Mouse (Mus musculus) hindbrain, embryonic 10.5 days (tissue): ENCODE measurements around the gene Arsa. TPM values are rescaled to one million over a fixed set of nuclear protein-coding genes. Genes with fewer than 3 reads are reported as not detected.
A peak's percentile ranks its signal among the peaks of the same experiment; 100 is the strongest.

ENCODE experiments used
- DNase-seq: peaks from one replicate; pipeline ENCODE4 v3.0.0-alpha.2; 2017; ENCODE audit warnings: low spot score
- H3K27ac ChIP-seq: fragments of 300-500 bp; sonication (generic); 2 replicates; pipeline ENCODE4 v1.5.1; 2016; ENCODE audit warnings: mild to moderate bottlenecking, moderate library complexity
- H3K27me3 ChIP-seq: fragments of 300-500 bp; sonication (generic); 2 replicates; pipeline ENCODE4 v1.6.1; 2016; ENCODE audit warnings: mild to moderate bottlenecking; ENCODE audit not compliant: poor library complexity, insufficient read depth, severe bottlenecking
- H3K36me3 ChIP-seq: fragments of 300-500 bp; sonication (generic); 2 replicates; pipeline ENCODE4 v1.6.1; 2016; ENCODE audit warnings: mild to moderate bottlenecking, moderate library complexity
- H3K4me1 ChIP-seq: fragments of 300-500 bp; sonication (generic); replicated peaks from 2 replicates; pipeline ENCODE4 v1.6.1; 2016; ENCODE audit warnings: mild to moderate bottlenecking
- H3K4me3 ChIP-seq: fragments of 300-500 bp; sonication (generic); 2 replicates; pipeline ENCODE4 v1.5.1; 2016; ENCODE audit warnings: mild to moderate bottlenecking, moderate library complexity
- H3K9me3 ChIP-seq: fragments of 300-500 bp; sonication (generic); 2 replicates; pipeline ENCODE4 v1.6.1; 2016; ENCODE audit warnings: mild to moderate bottlenecking, moderate library complexity
- WGBS: fragments of 180-500 bp; shearing (Covaris S2); methylation state at CpG from one replicate; pipeline ENCODE4 v1.1.7; 2016; 5-methylcytosine and 5-hydroxymethylcytosine counted together
- polyA plus RNA-seq: library from polyadenylated mRNA; unstranded; fragments of >200 nt; fragmentation: Nextera tagmentation; extraction: Ambion mirVana; gene quantifications from 2 replicates; pipeline ENCODE4 v1.2.1, GENCODE M21; 2016

Arsa gene
- polyA plus RNA-seq, 1 experiment from 2014 or later: 14.3 TPM

DNA sequence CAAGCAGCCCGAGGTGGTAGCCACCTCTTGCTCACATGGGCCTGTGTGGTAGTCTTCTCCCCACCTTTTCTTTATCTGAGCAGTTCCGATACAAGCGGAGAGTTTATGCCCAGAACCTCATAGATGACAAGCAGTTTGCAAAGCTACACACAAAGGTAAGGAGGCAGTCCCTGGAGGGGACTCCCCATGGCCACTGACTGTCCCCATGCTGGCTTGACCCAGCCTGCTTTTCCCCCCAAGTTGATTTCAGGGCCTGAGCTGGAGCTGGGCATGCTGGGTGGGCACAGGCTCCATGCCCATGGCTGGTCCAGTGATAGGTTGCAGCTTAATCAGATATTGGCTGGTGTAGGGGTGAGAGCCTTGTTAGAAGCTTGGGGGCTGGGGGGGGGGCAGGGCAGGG lies 24.1 kb upstream of the Arsa start:
- H3K27ac ChIP-seq: no peak overlapping the region
- DNase-seq: no peak
- H3K4me1 ChIP-seq: peaks cover 49% of the 10 kb centered on the region
- H3K27me3 ChIP-seq: peaks cover 59% of the 10 kb centered on the region
- 84% methylated on average over 3 of the region's 3 CpGs for WGBS
- no peaks in the 10 kb centered on the region for H3K9me3 ChIP-seq
- peaks cover 31% of the 10 kb centered on the region for H3K36me3 ChIP-seq
- 0 out of 2 replicates have a peak overlapping the region, but pooled peaks have one; percentile 80 for H3K4me3 ChIP-seq

DNA sequence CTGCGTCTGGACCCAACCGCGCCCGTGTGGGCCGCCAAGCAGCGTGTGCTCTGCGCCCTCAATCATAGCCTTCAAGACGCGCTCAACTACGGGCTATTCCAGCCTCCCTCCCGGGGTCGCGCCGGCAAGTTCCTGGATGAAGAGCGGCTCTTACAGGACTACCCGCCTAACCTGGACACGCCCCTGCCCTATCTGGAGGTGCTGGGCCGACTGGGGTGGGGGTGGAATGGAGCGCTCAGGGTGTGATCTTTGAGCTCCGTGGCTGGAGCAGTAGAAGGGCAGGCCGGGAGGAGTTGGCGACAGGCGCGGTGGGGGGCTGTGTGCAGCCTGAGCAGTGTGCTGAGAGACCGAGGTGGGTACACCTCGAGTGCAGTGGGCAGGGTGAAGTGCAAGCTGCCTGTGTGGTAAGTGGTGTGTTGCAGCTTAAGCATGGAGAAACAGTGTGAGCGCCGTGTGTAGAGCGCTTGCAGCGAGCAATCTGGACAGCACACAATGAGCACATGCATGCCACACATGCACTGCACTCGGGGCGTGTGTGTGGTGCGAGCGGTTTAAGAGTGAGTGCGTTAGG lies 23.1 kb upstream of the Arsa start:
- Histone ChIP-seq H3K4me3 (peak overlapping the region; percentile 80), H3K27ac (peak overlapping the region; percentile 92), H3K4me1 (peaks cover 54% of the 10 kb centered on the region), H3K9me3 (no peaks in the 10 kb centered on the region), H3K27me3 (peaks cover 60% of the 10 kb centered on the region), H3K36me3 (peaks cover 21% of the 10 kb centered on the region)
- under 1% methylated on average over 35 of the region's 35 CpGs for WGBS
- DNase-seq: peak; percentile 71

DNA sequence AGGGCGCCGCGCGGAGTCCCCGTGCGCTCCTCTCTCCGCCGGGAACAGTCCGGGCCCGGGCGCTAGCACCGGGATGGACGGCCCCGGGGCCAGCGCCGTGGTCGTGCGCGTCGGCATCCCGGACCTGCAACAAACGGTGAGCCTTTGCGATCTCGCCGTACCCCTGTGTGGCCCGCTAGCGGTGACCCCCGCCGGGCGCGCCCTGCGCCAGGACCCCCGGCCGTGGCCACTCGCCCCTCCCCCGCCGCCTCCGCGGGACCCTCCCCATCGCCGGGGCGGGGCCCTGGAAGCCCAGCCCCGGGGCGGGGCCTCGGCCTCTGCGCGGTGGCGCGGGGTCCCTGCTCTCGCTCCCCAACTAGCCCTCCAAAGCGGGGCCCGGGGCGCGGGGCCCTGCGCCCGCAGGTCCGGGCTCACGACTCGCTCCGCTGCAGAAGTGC lies 22.6 kb upstream of the Arsa start:
- WGBS: 0% methylated on average over 57 of the region's 60 CpGs
- DNase-seq: peak; percentile 75
- peaks cover 54% of the 10 kb centered on the region for H3K4me1 ChIP-seq
- peaks cover 60% of the 10 kb centered on the region for H3K27me3 ChIP-seq
- H3K4me3 ChIP-seq: peak overlapping the region; percentile 80
- H3K36me3 ChIP-seq: peaks cover 19% of the 10 kb centered on the region
- peak overlapping the region; percentile 92 for H3K27ac ChIP-seq
- no peaks in the 10 kb centered on the region for H3K9me3 ChIP-seq

DNA sequence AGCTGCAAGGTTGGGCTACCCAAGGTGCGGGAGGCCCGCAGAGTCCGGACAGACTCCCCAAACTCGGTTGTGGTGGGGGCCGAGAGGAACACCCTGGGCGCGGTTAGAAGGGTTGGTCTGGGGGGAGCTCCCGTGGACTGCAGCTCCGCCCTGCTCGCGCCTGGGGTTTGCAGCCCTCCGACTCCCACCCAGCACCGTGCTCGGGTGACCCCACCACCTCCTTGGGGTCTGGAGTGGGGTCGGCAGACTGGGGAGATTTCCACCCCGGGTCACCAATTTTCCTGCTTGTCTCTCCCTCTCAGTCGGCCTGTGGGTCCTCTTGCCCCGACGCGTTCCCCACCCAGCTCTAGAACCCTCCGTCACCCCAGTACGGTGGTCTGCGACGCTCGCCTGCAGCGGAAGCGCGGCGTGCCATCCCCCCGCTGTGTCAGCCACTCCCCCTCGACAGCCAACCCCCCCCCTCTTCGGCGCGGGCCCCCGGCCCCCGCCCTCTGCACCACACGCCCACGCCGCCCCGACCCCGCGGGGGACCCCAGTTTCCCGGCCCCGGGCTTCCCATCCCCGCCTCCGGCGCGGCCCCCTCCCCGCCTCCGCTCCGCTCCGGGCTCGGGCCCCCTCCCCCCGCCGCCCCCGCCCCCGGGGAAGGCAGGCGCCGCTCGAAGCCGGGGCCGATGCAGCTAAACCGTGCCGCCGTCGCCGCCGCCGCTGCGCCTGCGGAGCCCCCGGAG lies 21.9 kb upstream of the Arsa start, which contains the start of gene Shank3:
Gene Shank3 (plus strand): TSS at position 663 of the 728 bp plus-strand sequence.
- peaks cover 54% of the 10 kb centered on the region for H3K4me1 ChIP-seq
- no peaks in the 10 kb centered on the region for H3K9me3 ChIP-seq
- H3K27ac ChIP-seq: peak within 1 kb of the TSS; percentile 92
- H3K36me3 ChIP-seq: peaks cover 16% of the 10 kb centered on the region
- 0% methylated on average over 43 of the region's 72 CpGs for WGBS
- peak within 1 kb of the TSS; percentile 80 for H3K4me3 ChIP-seq
- H3K27me3 ChIP-seq: peaks cover 60% of the 10 kb centered on the region
- peak; percentile 59 for DNase-seq

DNA sequence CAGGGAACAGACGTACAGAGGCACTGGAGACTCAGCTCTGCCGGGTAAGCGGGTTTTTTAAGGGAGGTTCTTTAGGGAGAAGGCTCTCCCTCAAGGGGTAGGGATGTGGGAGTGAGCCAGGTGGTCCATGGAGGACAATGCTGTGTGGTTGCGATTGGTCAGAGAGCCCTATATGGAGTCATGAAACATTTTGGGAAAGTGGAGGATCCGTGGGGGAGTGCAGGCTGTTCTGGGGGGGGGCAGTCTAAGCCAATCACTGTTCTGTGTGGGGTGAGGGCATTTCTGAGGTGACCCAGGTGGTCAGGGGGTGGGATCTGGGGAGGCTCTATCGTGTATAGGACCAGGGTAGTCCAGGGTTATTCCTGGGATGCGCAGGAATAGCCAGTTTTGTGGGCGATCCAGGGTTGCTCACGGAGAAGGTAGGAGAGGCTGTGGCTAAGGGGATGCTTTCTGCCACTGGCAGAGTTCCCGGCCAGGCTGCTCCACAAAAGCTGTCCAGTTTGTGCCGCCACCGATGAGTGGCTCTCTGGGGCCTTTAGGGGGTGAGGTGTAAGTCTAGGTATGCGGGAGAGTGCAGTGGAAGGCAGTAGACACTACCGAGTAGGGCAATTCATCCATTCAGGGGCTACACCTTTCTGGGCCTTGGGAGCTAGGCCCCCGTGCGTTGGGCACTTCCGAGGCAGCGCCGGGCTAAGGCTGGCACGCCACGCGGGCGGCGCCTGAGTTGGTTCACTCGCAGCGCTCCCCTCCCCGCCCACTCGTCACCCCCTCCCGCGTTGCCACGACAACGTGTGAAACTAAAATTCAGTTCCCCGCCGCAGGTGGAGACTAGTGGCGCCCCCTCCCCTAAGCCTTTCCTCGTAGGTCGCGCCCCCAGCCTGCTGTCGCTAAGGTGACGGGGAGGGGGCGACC lies 21.1 kb upstream of the Arsa start:
- peaks cover 8% of the 10 kb centered on the region for H3K36me3 ChIP-seq
- 3% methylated on average over 41 of the region's 41 CpGs for WGBS
- peaks cover 54% of the 10 kb centered on the region for H3K4me1 ChIP-seq
- H3K27ac ChIP-seq: peak overlapping the region; percentile 92
- peak overlapping the region; percentile 80 for H3K4me3 ChIP-seq
- DNase-seq: peak; percentile 45
- peaks cover 60% of the 10 kb centered on the region for H3K27me3 ChIP-seq
- no peaks in the 10 kb centered on the region for H3K9me3 ChIP-seq

DNA sequence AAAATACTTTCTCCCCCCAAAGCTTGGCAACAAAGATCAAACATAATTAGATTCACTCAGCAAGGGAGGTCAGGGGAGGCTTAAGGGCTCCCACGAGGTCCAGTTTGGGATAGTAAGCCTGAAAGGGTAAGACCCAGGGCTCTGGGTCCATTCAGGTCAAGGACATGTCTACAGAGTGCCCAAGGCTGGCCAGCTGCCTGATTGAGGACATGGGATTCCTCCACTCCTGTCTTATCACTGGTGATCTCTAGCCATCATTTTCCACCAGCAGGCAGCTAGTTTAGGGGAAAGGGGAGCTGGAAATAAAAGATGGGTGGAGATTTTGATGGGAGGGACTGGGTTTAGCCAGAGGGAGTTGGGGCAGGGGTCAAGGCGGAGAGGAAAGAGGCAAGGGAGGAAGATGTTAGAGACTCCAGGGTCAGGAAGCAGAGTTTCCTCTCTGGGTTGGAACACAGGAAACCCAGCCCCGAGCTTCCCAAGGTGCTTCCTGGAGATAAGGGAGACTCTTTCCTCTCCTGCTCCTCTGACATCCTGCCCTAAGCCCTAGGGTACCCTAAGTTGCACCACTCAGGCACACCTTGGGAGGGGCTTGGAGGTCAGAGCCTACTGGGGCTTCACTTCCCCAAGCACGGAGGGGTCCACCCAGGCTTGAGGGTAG lies 20.3 kb upstream of the Arsa start:
- peak overlapping the region; percentile 92 for H3K27ac ChIP-seq
- peaks cover 54% of the 10 kb centered on the region for H3K4me1 ChIP-seq
- peak overlapping the region; percentile 80 for H3K4me3 ChIP-seq
- peak; percentile 15 for DNase-seq
- H3K36me3 ChIP-seq: 0 out of 2 replicates have a peak, but pooled peaks cover under 1% of the 10 kb centered on the region
- WGBS: 26% methylated on average over 4 of the region's 4 CpGs
- H3K9me3 ChIP-seq: no peaks in the 10 kb centered on the region; the same call in 1 of the 2 replicates
- peaks cover 58% of the 10 kb centered on the region for H3K27me3 ChIP-seq

DNA sequence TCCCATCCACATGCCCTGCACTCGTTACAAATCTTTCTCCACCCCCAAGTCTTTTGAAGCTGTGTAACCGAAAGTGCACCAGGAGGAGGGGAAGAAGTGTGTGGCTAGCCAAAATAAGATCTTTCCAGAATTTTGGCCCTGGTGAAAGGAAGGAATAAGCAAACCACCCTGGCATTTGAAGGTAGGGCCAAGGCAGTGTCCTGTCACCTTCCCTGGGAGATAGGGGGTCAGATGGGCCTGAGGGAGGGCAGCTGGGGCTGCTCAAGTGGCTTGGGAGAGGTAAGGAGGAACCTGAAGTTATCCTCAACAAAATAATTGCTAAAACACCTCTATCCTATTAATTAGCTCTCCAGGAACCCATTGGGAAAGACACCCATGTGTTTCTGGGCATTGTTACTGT lies 19.6 kb upstream of the Arsa start:
- no peak overlapping the region for H3K4me3 ChIP-seq
- H3K27ac ChIP-seq: 0 out of 2 replicates have a peak overlapping the region, but pooled peaks have one; percentile 35
- no peak for DNase-seq
- H3K36me3 ChIP-seq: no peaks in the 10 kb centered on the region
- H3K4me1 ChIP-seq: peaks cover 54% of the 10 kb centered on the region
- 33% methylated on average over 2 of the region's 2 CpGs for WGBS
- H3K27me3 ChIP-seq: peaks cover 52% of the 10 kb centered on the region
- no peaks in the 10 kb centered on the region; the same call in 1 of the 2 replicates for H3K9me3 ChIP-seq

DNA sequence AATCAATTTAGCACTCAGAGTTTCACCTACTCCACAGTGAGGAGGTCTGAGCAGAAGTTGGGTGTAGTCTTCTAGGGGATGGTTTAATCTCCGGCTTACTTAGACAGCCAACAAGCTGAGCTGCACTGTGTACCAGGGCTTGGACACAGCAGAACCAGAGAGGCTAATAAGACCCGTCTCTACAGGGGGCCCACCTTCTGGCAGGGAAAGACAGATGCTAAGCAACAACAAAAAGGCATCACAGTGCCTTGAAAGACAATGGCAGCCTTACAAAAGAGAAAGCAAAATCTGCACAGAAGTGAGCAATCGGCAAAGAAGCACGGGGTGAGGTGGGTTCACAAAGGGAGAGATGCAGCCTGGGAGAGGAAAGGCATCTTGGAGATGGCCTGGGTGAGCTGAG lies 18.9 kb upstream of the Arsa start:
- peaks cover 45% of the 10 kb centered on the region for H3K27me3 ChIP-seq
- H3K36me3 ChIP-seq: no peaks in the 10 kb centered on the region
- peak; percentile 24 for DNase-seq
- H3K4me3 ChIP-seq: 0 out of 2 replicates have a peak overlapping the region, but pooled peaks have one; percentile 7
- peak overlapping the region; percentile 35; the same call in 1 of the 2 replicates for H3K27ac ChIP-seq
- H3K4me1 ChIP-seq: peaks cover 48% of the 10 kb centered on the region
- H3K9me3 ChIP-seq: no peaks in the 10 kb centered on the region; the same call in 1 of the 2 replicates
- WGBS: 25% methylated on average over 4 of the region's 4 CpGs

DNA sequence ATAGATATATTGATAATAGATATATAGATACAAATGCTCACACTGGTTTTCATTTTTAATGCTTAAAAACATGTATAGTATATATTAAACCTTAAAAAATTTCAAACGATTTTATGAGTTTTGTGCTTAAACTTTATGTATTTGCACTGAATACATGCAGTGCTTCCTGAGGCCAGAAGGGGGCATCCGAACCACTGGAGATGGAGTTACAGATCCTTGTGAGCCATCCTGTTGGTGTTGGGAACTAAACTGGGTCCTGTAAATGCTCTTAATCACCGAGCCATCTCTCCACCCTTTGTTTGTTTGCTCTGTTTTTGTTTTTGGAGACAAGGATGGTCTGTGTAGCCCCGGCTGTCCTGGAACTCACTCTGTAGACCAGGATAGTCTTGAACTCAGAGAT lies 17.7 kb upstream of the Arsa start:
- Histone ChIP-seq H3K9me3 (no peaks in the 10 kb centered on the region; the same call in 1 of the 2 replicates), H3K27me3 (peaks cover 33% of the 10 kb centered on the region), H3K36me3 (no peaks in the 10 kb centered on the region), H3K4me3 (no peak overlapping the region), H3K4me1 (peaks cover 39% of the 10 kb centered on the region), H3K27ac (no peak overlapping the region)
- WGBS: 82% methylated on average over 4 of the region's 4 CpGs
- no peak for DNase-seq

DNA sequence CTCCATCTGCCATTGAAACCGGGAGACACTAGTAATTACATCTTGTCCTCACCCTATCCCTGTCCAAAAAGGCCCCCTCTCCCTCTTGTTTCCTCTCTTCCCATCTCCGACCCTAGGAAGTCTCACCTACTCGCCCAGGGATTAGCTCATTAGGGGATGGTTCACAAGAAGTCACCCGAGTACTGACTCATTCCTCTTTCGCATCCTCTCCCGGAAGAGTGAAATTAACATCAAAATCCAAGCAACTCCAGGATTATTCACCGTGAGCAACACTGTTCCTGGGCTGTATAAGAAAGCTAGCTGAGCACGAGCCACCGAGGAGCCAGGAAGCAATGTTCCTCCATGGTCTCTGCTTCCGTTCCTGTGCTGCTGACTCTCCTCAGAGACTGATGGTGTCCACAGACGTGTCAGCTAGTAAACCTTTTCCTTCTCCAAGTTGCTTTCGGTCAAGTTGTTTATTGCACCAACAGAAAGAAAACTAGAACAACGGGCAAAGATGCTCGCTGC lies 11.4 kb upstream of the Arsa start:
- Histone ChIP-seq H3K36me3 (no peaks in the 10 kb centered on the region), H3K27ac (no peak overlapping the region), H3K27me3 (no peaks in the 10 kb centered on the region), H3K4me3 (no peak overlapping the region), H3K4me1 (no peaks in the 10 kb centered on the region), H3K9me3 (no peaks in the 10 kb centered on the region; the same call in 1 of the 2 replicates)
- WGBS: 60% methylated on average over 14 of the region's 14 CpGs
- DNase-seq: no peak

DNA sequence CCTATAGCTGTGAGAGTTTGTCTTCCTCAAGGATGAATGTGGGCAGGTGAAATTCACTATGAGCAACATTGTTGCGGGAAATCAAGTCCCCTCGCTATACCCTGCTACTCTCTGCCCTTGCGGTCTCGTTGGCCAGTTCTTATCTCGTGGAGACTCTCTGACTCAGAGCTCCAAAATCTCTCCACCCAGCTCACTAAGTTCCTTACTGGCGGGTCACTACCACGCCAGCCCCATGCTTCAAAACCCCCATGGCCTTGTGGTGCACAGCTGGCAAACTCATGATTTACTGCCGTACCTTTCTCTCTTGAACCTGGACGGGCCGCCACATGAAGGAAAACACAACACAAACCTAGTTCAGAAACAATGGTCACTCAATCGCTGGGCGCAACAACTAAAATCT lies 11.0 kb upstream of the Arsa start:
- Histone ChIP-seq H3K27ac (no peak overlapping the region), H3K4me3 (no peak overlapping the region), H3K36me3 (no peaks in the 10 kb centered on the region), H3K9me3 (no peaks in the 10 kb centered on the region; the same call in 1 of the 2 replicates), H3K27me3 (no peaks in the 10 kb centered on the region), H3K4me1 (no peaks in the 10 kb centered on the region)
- 83% methylated on average over 12 of the region's 12 CpGs for WGBS
- no peak for DNase-seq

DNA sequence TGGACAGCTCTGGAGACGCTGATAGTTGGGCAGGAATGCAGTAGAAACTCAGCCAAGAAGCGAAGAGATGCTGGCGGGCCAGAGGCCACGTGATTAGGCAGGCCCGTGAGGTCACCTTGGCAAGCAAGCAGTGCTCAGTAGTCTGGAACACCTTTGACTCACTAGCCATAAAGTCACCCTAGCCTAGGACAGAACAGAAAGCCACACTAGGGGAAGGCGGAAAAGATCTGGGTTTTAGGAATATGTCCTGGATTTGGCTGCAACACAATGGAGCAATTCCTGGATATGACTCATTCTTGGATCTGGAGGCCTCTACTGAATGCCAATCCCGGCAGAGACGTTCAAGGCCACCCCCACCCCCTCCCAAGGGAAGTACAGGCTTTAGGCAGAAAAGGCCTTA lies 3.4 kb upstream of the Arsa start:
- WGBS: 86% methylated on average over 8 of the region's 8 CpGs
- H3K4me3 ChIP-seq: no peak overlapping the region
- H3K36me3 ChIP-seq: no peaks in the 10 kb centered on the region
- DNase-seq: no peak
- H3K4me1 ChIP-seq: peaks cover 26% of the 10 kb centered on the region
- peaks cover 4% of the 10 kb centered on the region; the same call in 1 of the 2 replicates for H3K27me3 ChIP-seq
- no peaks in the 10 kb centered on the region for H3K9me3 ChIP-seq
- H3K27ac ChIP-seq: no peak overlapping the region
